Mouse (Mus musculus) E14TG2a.4 (cell line): ENCODE data around the gene Nmnat2.

Experiments used
- H3K27me3 ChIP-seq: 2 replicates; pipeline ENCODE4 v1.6.1; 2014; ENCODE audit warnings: low read length, control low read depth; ENCODE audit not compliant: insufficient read depth
- H3K36me3 ChIP-seq: 2 replicates; pipeline ENCODE4 v1.6.1; 2014; ENCODE audit warnings: low read length, control low read depth; ENCODE audit not compliant: insufficient read depth
- H3K4me1 ChIP-seq: replicated peaks from 2 replicates; pipeline ENCODE4 v1.6.1; 2014; ENCODE audit warnings: low read depth, low read length, control low read depth
- H3K4me3 ChIP-seq: replicated peaks from 2 replicates; pipeline ENCODE4 v1.5.1; 2014; ENCODE audit warnings: mild to moderate bottlenecking, low read length
- H3K9me3 ChIP-seq: 2 replicates; pipeline ENCODE4 v1.6.1; 2014; ENCODE audit warnings: low read length, control low read depth
- CTCF ChIP-seq: conservative IDR thresholded peaks from 2 replicates; pipeline ENCODE4 v1.5.1; 2014; ENCODE audit warnings: low read length
- NANOG ChIP-seq: IDR thresholded peaks from 2 replicates; pipeline ENCODE4 v1.6.1; 2014; ENCODE audit warnings: borderline replicate concordance, low read length, mixed read lengths
- POU5F1 ChIP-seq: IDR thresholded peaks from 2 replicates; pipeline ENCODE4 v1.6.1; 2014; ENCODE audit warnings: low read length, borderline replicate concordance

Gene Nmnat2

DNA sequence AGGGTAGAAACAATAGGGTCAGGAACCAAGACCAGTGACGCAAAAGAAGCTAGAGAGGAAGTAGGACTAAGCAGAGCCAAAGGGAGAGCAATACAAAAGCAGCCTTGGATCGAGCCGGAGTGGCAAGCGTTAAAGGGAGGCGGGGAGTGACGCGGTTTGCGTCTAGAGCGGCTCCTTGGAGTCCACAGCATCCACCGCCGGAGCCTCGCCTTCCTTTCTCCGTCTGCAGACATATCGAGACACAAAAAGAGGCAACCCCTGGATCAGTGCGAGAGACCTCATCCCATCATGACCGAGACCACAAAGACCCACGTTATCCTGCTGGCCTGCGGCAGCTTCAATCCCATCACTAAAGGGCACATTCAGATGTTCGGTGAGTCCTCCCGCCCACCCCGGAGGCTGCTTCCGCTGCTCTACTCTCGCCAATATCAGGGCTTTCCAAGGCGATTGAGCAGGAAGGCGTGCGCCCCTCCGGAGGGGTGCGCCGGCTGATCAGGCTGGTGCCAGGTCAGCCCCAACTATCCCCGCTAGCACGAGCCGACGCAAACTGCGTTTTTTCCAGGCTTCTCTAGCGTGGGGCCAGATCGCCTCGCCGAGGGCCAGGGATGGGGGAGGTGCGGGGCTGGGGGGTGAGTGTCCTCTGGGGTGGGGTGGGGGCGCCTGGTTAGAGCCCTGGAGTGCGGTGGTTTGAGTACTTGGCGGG is at the start of gene Nmnat2:
TSS of gene Nmnat2 (plus strand) at position 173 of the 703 bp plus-strand sequence.
- Histone ChIP-seq H3K4me3 (peak within 1 kb of the TSS; percentile 80), H3K27me3 (peaks cover 75% of the 10 kb centered on the region), H3K4me1 (peaks cover 15% of the 10 kb centered on the region), H3K36me3 (no peaks in the 10 kb centered on the region), H3K9me3 (no peaks in the 10 kb centered on the region)
- TF ChIP-seq POU5F1, result no peak
- no peak for TF ChIP-seq CTCF
- TF ChIP-seq NANOG, result no peak

DNA sequence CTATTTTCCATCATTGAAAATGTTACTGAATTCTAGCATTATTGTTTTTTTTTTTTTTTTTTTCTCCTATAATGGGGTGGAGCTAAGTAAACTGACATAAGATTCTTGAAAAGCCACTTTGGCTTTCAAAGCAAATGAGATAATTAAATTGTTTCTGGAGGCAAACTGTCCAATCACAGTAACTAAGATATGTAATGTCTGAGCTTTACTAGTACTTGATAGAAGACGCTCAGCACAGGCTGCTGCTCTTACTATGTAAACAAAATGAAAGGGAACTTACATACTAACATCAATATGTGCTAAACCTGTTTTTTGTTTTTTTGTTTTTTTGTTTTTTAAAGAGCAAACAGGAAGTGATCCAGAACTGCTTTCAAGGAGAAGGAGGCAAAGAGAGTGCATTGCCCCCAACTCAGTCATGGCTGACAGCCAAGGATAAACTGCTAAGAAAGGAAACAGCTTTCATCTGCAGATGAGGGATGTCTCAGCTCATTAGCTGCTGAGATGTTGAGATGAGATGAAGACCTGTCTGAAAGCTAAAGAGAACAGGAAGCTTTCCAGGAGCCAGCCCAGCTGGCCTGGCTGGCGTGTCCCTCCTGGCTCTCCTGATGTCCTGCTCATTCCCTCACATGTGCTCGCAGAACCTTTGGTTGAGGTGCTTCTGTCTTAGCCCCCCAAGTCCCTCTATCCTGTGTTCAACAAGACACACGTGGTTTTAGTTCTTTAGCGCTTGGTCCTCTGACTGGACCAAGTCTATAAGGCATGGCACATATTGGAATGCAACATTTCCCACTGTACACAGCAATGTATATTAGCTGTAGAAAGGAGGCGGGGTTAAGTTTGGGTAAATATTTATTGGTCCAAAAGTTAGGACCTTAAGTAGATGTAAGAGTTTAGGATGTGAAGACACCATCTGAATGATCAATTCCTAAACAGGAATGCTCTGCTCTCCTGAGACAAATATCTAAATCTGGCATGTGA is 41.0 kb upstream of the Nmnat2 start:
- TF ChIP-seq CTCF (no peak), NANOG (no peak), POU5F1 (no peak)
- no peaks in the 10 kb centered on the region for H3K36me3 ChIP-seq
- no peaks in the 10 kb centered on the region for H3K9me3 ChIP-seq
- no peak overlapping the region for H3K4me3 ChIP-seq
- peaks cover 59% of the 10 kb centered on the region for H3K4me1 ChIP-seq
- H3K27me3 ChIP-seq, result no peaks in the 10 kb centered on the region

DNA sequence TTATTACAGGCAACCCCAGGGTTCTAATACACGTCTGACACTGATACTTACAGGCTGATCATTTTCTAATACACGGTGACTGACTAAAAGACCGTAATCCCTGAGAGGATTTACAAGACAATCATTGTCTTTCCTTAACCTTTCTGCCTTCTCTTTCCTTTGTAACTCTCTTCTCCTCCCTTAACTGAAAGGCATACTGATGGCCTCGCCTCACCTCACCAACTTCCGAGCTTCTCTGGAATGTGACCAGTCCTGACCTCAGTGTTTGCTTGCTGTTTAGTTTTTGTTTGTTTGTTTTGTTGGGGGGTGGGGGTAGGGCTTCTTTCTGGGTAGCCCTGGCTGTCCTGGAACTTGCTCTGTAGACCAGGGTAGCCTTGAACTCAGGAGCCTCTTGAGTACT is 39.0 kb upstream of the Nmnat2 start:
- Histone ChIP-seq H3K36me3 (no peaks in the 10 kb centered on the region), H3K4me1 (peaks cover 62% of the 10 kb centered on the region), H3K4me3 (no peak overlapping the region), H3K27me3 (no peaks in the 10 kb centered on the region), H3K9me3 (no peaks in the 10 kb centered on the region)
- TF ChIP-seq POU5F1 (no peak), CTCF (no peak), NANOG (peak; percentile 79)

DNA sequence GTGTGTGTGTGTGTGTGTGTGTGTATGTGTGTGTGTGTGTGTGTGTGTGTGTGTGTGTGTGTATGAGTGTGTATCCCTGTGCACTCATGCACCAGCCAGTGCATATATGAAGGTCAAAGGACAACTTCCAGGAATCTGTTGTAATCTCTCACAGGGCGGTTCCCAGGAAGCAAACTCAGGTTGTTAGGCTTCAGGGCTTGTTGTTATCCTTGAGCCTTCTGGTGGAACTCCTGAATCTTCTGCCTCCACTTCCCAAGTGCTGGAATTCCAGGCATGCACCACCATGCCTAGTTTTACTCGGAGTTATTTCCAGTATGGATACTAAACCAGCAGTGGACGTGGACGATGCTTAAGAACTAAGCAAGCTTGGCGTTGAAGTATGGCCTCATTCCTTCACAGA is 37.9 kb upstream of the Nmnat2 start:
- peaks cover 62% of the 10 kb centered on the region for H3K4me1 ChIP-seq
- H3K4me3 ChIP-seq, result no peak overlapping the region
- peaks cover 3% of the 10 kb centered on the region; the same call in 1 of the 2 replicates for H3K9me3 ChIP-seq
- no peaks in the 10 kb centered on the region for H3K27me3 ChIP-seq
- TF ChIP-seq POU5F1 (no peak), CTCF (no peak), NANOG (no peak)
- no peaks in the 10 kb centered on the region for H3K36me3 ChIP-seq

DNA sequence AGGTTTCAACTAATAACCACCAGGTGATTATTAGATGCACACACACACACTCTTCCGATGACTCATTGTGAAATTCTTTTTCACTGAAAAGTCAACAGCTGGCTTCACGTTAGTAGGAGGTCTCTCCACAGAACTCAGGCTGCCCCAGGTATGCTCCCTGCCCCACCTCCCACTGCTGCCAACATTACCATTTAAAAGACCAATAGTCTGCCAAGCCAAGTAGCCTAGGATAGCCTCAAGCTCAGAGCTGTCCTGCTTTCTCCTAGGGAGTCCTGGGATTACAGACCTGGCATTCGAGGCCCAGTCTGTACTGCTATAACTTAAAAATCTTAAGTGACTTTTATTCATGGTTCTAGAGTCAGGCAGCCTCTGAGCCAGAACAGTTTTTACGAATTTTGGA is 37.2 kb upstream of the Nmnat2 start:
- Histone ChIP-seq H3K36me3 (no peaks in the 10 kb centered on the region), H3K9me3 (peaks cover 3% of the 10 kb centered on the region; the same call in 1 of the 2 replicates), H3K4me1 (peaks cover 62% of the 10 kb centered on the region), H3K27me3 (no peaks in the 10 kb centered on the region), H3K4me3 (no peak overlapping the region)
- no peak for TF ChIP-seq CTCF
- no peak for TF ChIP-seq NANOG
- no peak for TF ChIP-seq POU5F1

DNA sequence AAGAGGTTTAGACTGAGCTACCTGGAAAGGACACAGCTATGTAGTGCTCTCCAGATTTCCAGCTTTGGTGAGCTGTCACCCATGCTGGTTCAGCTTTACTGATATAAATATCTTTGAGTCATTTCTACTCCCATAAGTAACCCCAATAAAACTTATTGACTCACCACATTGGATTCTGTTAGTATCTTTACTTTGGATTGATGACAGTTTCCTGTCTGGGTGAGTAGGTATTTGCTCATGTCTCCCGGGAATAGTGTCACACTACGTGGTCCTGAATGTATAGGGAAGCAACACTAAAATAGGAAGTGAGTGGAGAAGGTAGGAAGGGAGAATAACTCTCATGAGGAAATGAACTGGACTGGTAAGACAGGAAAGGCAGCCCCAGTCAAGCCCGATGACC is 33.0 kb upstream of the Nmnat2 start:
- peaks cover 3% of the 10 kb centered on the region; the same call in 1 of the 2 replicates for H3K9me3 ChIP-seq
- peaks cover 30% of the 10 kb centered on the region for H3K4me1 ChIP-seq
- no peak overlapping the region for H3K4me3 ChIP-seq
- TF ChIP-seq POU5F1 (no peak), CTCF (no peak)
- H3K27me3 ChIP-seq, result no peaks in the 10 kb centered on the region
- H3K36me3 ChIP-seq, result no peaks in the 10 kb centered on the region

DNA sequence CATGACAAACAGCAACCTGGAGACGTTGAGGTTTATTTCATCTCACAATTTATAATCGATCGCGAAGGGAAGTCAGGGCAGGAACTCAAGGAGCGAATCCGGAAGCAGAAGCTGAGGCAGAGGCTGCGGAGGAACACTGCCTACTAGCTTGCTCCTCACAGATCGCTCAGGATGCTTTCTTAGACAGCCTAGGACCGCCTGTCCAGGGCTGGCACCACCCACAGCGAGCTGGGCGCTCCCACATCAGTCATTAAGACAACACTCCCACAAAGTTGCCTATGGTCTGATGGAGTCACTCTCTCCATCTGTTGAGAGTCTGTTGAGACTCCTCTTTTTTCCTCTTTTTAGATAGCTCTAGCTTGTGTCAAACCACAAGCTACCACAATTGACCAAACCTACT is 20.8 kb upstream of the Nmnat2 start:
- Histone ChIP-seq H3K36me3 (no peaks in the 10 kb centered on the region), H3K9me3 (peaks cover 4% of the 10 kb centered on the region), H3K4me1 (peaks cover 17% of the 10 kb centered on the region), H3K4me3 (no peak overlapping the region), H3K27me3 (peaks cover 40% of the 10 kb centered on the region)
- no peak for TF ChIP-seq CTCF
- no peak for TF ChIP-seq POU5F1
- TF ChIP-seq NANOG, result no peak

DNA sequence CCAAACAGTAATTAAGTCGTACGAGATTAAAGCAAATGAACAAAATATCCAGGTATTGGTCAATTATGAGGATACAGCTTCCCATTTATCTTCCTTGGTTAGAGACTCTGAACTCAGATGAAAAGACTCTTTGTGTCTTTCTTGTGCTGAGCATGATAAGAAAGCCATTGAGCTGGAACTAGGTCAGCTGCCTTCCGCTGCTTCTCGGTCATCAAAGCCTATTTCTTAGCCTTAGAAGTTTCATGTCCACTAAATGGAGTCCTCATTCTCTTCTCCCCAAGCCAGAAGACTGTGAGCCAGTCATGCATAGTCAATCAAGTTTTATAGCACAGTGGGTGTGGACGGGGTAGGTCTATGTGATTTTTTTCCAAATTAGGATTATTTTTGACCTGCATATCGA is 19.3 kb upstream of the Nmnat2 start:
- Histone ChIP-seq H3K4me1 (peaks cover 17% of the 10 kb centered on the region), H3K36me3 (no peaks in the 10 kb centered on the region), H3K9me3 (peaks cover 19% of the 10 kb centered on the region), H3K27me3 (peaks cover 38% of the 10 kb centered on the region), H3K4me3 (no peak overlapping the region)
- no peak for TF ChIP-seq POU5F1
- no peak for TF ChIP-seq NANOG
- no peak for TF ChIP-seq CTCF
